Mouse (Mus musculus) ovary, postnatal 36 days (tissue): ENCODE data around the gene Cic.
"Not testable (repeated sequence)": the region's sequence is repeated elsewhere in the genome, so short reads cannot be mapped to it uniquely, and the experiment has no call there.

Experiments
- DNase-seq: peaks from one replicate; pipeline ENCODE4 v3.0.0; 2022; ENCODE audit warnings: low spot score, mixed read lengths

Gene Cic

DNA sequence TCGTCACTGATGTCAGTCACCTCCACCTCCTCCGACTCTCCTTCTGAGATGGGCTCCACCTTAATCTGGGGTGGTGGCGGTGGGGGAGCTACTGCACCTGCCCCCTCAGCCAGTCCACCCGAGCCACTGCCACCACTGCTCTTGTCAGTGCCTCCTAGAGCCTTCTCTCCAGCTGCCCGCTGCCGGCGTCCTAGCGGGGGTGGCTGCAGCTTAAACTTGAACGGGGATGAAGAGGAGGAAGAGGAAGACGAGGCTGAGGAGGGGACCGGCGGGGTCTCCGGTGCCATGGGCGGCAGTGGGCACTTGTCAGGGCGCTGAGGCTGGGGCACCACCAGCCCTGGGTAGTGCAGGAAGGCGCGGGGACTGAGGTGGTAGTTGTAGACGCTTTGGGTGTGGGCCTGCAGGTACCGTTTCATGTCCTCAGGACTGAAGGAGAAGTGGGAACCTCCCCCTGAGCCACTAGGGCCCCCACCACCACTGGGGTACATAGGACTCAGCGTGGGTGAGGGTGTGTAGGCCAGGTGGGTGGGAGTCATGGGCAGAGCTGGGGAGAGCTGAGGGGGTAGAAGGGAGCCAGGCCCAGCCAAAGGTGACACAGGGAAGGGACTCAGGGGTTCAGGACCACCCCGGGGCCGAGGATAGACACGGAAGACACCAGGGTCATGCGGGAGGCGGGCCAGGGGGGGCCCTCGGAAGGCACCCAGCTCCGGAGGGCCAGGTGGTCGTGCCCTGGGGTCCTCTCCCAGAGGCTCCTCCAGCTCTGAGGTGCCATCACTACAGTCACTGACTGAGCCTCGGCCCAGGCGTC is 22.7 kb upstream of the Cic start:
- no peak for DNase-seq

DNA sequence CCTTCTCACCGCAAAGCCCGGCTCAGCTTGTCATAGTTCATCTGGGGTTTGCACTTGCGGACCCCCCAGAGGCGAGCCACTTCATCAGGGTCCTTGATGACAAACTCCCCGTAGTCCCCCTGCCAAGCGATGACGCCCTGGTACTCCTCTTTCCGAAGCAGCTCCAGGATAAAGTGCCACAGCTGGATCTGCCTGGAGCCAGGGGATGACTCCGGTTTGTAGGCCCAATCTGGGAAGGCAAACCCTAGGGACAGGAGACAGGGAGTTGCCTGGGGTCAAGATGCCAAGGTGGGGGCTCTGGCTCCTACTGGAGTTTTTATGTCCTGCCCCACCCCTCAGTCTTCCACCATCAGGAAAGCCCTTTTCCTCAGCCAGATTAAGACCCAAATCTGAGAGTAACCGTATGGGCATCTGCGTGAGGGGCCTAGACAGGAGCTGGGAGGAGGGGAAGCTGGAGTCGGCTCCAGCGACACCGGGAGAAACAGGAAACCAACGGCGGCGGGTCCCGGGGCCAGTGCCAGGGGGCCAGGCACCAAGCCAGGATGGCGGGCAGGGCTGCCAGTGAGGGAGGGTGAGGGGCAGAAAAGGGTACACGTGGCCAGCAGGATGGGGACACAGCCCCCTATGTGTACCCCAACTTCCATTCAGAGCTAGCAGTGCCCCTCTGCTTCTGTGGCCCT is 21.3 kb upstream of the Cic start:
- peak; percentile 57 for DNase-seq

DNA sequence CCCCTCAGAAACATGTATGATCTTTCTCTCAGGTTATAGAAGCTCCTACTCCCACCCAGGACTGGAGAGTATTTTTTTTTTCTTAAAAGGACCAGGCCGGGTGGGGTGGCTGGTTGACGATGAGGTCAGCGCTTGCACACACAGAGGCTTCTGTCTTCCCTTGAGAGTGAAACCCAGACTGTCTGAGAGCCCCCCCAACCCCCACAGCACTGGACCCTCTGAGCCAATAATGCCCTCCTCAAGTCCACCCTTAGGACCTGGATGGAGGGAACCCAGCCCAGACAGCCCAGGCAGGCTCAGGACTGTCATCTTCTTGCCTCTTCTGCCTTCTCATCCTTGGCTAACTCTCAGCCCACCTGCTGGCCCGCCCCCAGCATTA is 20.8 kb upstream of the Cic start:
- no peak for DNase-seq

DNA sequence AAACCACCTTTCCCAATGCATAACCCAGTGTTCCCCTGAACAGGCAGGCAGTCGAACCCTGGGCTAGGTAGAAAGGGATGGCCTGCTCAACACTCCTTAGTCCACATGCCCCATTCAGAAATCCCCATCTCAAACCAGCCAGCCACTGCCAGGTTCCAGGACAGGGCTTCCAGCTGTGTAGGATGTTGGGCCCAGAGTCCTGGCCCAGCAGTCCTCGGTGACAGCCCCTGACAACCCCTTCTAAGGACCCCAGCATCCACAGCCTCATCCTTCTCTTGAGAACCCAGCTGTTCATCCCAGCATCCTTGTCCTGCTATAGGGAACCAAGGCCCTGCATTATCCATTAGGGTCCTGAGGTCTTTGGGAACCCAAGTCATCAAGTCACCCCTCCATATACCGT is 20.0 kb upstream of the Cic start:
- DNase-seq = no peak

DNA sequence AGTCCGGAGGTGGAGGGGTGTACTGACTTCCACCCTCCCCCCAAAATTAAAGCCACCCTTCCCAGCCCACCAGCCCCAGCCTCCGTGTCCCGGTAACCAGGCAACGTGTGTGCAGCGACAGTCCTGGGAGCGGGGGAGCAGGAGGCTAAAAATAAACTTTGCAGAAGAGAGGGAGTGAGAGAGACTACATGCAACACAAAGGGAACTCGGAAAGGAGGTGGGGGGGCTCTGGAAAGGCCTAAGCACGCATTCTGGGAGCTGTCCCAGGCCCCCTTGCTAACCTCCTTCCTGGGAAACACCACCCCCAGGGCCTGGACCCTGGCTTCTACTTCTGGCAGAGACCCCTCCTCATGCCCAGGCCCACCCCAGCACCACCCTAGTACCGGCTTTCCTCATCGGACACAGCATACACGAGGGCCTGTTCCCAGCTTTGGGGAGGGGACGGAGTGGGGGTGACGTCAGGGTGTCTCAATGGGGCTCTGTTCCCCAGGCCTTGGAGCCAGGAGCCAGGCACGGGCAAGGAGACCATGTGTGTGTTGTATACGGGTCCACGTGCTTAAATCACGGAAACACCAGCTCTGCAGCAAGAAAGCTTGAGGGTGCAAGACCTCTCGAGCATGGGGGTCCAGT is 19.4 kb upstream of the Cic start:
- peak; percentile 42 for DNase-seq

DNA sequence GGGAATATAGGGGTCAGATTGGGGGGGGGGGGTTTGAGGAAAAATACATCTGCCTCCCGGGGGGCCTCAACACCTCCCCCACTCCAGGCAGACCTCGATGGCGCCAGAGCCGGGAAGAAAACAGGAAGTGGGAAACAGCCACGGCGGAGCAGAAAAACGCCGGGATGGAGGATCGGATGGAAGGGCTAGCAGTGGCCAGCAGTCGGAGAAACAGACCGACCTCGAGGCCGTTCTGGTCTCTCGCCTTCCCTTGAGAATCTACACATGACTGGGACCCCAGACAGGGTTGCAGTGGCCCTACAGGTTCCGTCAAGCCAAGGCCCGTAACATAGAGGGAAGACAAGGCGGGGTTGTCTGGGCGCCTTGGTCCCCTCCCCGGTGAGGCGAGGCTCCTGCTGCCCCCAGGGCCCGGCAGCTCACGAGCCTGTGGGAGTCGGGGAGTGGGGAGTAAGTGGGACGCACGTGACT is 18.6 kb upstream of the Cic start:
- DNase-seq = no peak

DNA sequence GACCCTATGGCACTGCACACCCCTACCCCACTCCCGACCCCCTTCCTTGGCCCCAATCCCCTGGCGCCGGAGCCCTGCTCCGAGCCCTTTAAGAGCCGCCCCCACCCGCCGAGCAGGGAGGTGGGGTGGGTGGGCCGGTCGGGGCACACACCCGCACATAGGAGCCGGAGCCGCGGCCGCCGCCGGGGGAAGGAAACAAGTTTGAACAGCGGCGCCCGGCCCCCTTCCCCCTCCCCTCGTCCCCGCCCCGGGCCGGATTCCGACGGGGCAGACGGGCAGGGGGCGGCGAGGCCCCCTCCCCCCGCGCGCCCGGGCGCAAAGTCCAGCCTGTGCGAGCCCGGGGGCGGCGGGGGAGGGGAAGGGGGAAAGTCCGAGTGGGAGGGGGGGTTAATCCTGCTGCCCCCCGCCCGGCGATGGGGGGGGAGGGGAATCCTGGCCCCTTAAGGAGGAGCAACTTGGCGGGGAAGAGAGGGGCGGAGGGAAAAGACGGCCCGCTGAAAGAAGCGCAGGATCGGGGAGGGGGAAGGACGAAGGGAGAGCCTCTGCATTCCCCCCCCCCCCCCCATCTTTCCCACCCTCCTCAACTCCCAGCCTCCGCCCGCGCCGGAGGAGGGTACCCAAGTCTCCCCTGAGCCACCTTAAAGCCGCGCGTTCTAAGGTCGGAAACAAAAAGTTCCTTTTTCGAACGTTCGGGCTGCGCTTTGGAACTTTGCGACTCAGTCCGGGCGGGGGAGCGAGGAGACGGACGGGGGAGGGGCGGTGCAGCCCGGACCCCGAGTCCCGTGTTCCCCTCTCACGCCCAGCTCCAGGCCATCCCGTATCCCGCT is 18.0 kb upstream of the Cic start:
- DNase-seq = peak; percentile 82

DNA sequence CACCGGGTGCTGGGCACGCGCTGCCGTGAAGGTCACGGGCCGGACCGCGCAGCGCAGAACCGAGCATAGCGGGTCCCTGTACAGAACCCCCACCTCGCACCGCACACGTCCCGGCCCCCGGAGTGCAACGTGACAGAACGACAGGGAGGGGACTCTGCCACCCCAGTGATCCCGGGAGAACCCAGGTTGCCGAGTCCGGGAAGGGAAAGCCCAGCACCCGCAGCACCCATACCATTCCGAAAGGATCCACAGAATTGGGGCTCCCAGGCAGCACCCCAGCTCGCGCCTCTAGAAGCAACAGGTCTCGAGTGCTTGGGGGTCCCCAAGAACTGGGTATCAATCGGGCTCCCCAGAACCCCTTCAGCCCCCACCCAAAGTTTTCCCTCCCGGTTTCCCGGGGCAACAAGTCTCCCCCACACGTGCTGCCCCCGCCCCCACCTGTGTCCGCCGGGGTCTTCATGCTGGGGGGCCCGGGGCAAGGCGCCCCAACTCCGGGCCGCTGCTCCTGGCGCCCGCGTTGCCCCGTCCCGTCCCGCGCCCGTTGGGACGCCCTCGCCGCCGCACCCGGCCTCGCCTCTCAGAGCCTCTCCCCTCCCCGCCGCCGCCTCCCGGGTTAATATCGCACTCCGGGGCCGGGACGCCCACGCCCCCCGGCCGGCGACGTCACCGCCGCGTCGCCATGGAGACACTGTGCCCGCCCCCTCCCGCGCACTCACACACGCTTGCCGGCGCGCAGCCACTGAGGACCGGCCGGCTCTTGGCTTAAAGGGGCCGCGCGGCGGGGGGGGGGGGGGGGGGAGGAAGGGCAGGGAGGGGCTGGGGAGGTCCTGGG is 17.1 kb upstream of the Cic start, which contains the start of gene Erf:
Gene Erf (minus strand): TSS at position 621 of the 832 bp plus-strand sequence.
- peak; percentile 97 for DNase-seq

DNA sequence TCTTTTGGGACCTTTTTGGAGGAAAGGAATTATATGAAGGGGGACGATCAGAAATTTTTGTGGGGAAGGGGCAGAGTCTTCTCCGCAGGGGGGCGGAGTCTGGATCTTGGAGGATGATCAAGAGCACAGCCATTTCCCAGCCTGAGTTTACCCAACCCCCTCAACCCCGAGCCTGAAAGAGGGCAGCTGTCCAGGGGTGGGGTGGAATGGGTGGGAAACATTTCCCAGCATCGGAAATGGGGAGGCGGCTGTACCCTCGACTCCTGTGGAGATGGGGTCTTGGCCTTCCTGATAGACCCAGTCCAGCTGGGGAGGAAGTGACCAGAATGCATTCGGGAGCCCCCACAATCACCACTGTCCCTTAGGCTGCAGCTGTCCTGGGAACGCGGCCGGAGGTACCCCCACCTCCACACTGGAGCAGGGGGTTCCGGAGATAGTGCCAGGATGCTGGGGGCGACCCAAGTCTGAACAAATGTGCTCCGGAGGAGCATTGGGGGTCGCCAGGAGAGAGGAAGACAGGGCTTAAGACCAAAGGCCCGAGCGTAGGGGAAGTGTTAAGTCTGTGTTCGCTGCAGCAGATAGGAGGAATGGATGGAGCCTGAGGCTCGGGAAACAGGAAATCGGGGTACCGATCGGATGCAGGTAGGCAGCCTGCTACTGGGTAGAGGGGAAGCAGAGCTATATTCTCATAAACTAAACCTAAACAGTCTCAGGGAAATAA is 16.3 kb upstream of the Cic start:
- DNase-seq = peak; percentile 56

DNA sequence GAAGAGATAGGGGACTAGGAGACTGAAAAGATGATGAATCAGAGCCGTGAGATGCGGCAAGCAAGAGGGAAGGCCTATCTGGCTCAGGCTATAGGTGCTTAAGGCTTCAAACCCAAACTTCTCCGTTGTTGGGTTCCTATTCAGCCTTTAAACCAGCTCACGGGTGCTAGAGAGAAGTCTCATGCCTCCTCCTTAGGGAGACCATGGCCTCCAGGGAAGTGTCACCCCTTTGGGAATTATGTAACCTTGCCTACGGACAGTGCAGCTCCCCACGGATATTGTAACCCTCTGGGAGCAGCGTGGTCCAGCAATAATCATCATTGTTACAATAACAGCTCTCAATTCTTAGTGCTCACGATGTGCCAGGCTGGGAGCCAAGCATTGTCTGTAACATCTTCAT is 15.7 kb upstream of the Cic start:
- DNase-seq = no peak

DNA sequence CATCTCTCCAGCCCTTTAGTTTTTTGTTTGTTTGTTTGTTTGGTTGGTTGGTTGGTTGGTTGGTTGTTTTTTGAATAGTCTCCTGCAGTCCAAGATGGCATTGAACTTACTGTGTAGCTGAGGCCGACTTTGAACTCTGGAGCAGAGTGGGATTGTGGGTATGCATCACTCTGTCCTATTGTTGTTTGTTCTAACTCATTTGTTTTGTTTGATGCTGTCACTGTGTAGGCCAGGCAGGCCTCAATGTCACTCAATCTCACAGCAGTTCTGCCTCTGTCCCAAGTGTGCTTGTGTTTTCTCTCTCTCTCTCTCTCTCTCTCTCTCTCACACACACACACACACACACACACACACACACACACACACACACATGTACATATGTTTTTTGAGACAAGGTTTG is 5.6 kb upstream of the Cic start:
- DNase-seq = no peak

DNA sequence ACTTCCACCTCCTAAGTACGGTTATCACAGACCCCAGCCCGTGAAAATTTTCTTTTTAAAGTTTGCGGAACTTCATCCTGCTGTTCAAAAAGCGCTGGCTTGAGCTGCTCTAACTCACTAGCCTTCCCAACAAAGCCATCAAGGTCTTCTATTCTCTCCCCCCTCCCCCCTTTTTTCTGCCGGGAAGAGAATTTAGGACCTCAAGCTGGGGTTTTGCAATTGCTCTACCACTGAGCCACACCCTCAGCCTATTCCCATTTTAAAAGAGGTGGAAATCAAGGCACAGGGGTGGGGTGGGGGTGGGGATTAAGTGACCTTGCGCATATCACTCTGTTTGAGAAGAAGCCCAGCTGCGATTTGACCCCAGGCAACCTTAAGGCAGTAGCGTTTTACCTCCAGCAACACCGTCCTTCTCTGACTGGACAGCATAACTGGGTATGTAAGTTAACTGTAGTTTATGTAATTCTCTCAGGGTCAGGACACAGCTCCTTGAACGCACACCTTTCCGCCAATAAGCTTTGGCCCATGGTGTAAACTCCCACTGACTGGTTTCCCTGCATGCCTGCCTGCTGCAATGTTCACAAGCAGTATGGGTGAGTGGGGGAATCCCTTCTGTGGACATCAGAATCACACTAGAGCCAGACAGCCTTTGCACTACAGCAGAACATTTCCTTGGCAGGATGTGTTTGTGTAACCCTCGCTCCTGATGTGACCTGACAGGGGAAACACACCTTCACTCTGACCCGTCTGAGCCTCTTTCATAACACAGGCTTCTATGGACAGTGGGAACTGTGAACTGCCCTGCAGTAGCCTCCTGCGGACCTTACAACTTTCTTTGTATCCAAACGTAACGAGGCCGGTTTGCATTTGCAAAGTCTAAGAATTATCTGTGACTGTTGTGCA is 3.3 kb upstream of the Cic start:
- DNase-seq = no peak

DNA sequence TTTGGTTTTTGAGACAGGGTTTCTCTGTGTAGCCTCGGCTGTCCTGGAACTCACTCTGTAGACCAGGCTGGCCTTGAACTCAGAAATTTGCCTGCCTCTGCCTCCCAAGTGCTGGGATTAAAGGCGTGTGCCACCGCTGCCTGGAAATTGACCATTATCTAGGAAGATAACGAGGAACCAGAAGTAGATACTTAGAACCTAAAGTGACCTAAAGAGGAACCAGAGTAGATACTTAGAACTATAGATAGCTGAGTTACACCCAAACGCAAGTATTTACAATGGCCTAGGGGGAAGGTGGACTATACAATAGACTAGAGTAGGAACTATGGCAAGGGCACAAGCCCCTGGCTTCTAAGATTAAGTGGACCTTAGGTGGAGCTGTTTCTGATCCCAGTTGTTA is 1.8 kb upstream of the Cic start:
- DNase-seq = not testable (repeated sequence)

DNA sequence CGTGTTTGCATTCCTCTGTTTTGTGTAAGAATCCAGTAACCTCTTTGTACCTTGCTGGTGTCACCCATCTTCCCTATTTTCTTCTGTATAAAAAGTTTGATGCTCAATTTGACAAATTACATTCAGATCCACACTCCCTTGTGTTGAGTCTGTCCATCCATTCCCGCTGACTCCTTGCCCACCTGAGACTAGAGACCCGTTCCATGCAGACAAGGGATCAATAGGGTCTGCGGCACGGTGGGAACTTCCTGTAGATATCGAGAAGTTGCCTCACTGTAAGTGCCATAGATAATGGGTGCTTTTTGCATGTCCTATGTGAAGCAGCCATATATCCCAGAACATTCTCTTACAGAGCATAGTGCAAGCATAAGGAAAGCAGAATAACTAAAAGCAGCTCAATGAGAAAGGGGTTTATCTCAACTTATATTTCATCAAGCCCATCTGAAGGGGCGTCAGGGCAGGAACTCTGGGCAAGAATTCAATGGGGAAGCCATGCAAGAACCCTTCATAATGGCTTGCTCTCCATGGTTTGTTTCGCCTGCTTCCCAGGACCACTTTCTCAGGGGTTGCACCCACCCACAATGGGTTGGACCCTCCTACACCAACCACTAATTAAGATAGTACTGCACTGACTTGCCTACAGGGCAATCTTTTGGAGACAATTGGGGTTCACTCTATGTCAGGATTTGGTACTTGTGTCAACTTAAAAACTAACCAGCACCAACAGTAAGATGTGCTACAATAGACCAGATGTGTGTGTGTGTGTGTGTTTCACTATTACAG is 1.1 kb upstream of the Cic start:
- no peak for DNase-seq

DNA sequence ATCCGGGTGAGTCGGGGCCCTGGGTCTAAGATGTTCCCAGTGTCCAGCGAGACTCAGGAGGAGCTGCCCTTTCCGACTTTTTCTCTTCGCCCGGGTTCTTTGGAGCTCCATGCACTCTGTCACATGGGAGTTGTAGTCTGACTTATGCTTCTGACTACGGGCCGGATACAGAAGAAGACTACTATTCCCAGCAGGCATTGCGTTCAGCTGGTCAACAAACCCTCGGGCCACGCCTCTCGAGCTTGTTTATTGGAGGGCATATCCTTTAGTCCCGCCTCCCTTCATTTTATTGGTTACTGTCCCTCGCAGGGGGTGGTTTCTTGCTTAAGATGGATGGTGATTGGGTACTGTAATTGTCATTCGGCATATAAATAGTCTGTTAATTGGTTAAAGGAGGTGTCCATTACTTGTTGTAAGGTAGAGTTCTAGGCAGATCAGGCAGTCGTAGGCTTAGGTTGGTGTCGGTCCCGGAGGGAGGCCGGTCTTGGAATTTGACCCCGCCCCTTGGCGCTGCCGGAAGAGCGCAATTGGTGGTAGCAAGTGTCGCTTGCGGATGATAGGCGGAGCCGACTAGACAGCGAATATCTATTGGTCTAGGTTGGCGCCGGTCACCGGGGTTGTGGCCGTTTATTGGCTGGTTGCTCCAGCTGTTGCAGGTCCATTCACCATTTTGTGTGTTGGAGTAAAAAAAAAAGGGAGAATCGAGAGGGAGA is 403 bp downstream of the Cic start:
- DNase-seq = peak; percentile 98

DNA sequence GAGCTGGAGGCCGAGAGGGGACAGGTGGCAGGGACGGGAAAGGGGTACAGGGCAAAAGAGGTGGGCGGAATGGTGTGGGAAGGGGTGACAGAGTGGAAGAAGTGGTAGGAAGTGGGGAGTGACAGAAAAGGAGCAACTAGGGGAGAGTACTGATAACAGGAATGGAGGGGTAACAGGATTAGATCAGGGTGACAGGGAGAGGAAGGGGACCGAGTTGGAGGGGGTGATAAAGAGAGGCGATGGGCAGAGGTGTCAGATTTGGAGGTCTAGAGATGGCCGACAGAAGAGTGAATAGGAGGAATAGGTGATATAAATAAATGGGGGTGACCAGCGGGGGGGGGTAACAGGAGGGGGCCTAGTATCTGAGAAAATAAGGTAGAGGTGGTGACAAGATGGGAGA is 1.1 kb downstream of the Cic start:
- no peak for DNase-seq

DNA sequence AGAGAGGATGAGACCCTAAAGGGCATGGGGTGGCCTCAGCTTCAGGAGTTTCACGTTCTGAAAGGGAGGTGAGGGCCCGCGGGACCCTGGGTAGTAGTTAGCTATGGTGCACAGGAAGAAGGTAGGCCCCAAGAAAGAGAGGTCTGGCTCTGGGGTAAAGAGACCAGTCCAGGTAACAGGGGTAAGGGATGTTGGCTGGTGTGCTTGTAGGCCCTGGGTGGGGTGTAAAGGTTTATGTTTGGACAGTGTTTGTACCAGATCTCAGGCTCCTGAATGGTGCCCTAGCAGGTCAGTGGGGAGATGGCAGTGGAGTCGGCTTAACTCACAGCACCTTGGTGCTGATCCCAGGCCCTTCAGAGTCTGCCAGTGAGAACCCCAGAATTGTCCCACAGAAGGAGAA is 1.5 kb downstream of the Cic start:
- DNase-seq = peak; percentile 13
